Mouse (Mus musculus) bone marrow, adult 2 months (tissue): ENCODE data around the gene Tuba3b.

Experiments
- CTCF ChIP-seq: fragments of 200-500 bp; IDR thresholded peaks from 2 replicates; pipeline ENCODE4 v1.5.1; 2011; ENCODE audit warnings: low read length, control low read depth; ENCODE audit not compliant: control insufficient read depth, insufficient read depth
- POLR2A ChIP-seq: fragments of 200-500 bp; IDR thresholded peaks from 2 replicates; pipeline ENCODE4 v1.6.1; 2011; ENCODE audit warnings: low read depth, mild to moderate bottlenecking, control low read depth, low read length, borderline replicate concordance; ENCODE audit not compliant: control insufficient read depth

GRCm38 (mm10) chr6:145592531-145592998, 23.0 kb upstream of the Tuba3b start:
- TF ChIP-seq CTCF (no peak), POLR2A (no peak)
